Mouse (Mus musculus): Measurements from ENCODE around the gene Plin3.

GRCm38 (mm10) chr17:56278340-56278739 lies 14.3 kb downstream of the Plin3 start:
- no peak for TF ChIP-seq CTCF (IDR thresholded peaks at IDR 0.05; ENCODE audit: extremely low read depth, insufficient read depth, low read length)
- no peak for TF ChIP-seq POLR2A (IDR thresholded peaks at IDR 0.05; ENCODE audit: extremely low read depth, insufficient read depth, low read length)
